Mouse (Mus musculus) heart, postnatal 4 days (tissue): ENCODE data around the gene Oas2. TPM values are rescaled to one million over a fixed set of nuclear protein-coding genes. Genes with fewer than 3 reads are reported as not detected.

Experiments
- DNase-seq: peaks from one replicate; pipeline ENCODE4 v3.0.0; 2021
- total RNA-seq, 2 experiments: library from RNA; stranded (reverse); gene quantifications; 2 replicates each; pipeline ENCODE4 v1.2.3; 2021

The Oas2 gene
- total RNA-seq, 2 experiments from 2014 or later: 0.24 TPM; not detected in 1

DNA sequence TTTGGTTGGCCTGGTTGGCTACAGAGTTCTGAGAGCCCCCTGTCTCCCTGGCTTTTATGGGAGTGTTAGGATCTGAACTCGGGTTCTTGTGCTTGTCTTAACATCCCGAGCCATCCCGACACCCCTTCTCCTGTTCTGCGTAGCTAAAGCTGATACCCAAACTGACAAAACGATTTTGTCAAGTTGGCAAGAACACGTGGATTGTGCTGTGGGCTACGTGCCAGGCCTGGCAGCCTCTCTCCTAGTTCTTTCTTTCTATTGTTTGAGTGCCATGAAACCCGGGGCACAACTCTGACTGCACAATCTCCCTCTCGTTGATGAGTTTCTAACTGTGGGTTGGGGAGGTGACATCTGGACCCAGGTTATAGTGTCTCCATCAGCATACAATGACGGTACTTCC, 20.3 kb downstream of the Oas2 start:
- DNase-seq: no peak

DNA sequence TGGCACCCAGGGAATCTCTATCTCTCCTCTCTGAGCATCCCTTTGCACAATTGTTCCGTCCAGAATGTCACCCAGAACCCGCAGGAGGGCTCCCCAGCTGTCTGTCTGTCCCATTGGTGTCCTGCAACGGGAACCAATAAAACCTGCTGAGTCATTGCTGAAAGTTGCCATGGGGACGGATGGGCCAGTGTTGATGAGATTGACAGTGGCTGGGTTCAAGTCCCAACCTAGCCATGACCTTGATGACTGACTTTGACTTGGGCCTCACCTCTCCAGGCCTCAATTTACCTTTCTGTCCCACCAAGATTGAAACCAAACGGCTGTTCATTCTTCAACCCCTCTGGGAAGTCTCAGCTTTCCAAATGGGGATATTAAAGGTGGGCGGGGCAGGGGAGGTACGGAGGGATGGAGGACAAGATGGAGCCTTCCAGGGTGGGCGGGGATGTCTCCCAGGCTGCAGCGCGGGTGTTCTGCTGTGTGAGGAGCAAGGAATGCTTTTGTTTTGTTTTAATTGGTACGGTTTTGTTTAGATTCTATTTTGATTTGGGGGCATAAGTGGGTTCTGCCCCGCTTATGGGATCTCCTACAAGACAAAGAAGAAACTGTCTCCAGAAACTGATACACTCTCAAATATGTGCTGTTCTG, 23.7 kb downstream of the Oas2 start:
- no peak for DNase-seq

DNA sequence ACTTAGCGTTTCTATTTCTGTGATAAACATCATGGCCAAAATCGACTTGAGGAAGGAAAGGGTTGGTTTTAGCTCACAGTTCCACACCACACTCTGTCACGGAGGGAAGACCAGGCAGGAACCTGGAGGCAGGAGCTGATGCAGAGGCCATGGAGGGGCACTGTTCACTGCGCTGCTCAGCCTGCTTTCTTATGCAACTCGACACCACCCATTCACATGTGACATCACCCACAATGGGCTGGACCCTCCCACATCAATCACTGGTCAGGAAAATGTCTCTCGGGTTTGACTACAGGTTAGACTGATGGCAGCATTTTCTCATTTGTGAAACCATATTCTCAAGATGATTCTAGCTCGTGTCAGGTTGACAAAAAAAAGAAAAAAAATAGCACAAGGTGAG, 28.6 kb downstream of the Oas2 start:
- no peak for DNase-seq

DNA sequence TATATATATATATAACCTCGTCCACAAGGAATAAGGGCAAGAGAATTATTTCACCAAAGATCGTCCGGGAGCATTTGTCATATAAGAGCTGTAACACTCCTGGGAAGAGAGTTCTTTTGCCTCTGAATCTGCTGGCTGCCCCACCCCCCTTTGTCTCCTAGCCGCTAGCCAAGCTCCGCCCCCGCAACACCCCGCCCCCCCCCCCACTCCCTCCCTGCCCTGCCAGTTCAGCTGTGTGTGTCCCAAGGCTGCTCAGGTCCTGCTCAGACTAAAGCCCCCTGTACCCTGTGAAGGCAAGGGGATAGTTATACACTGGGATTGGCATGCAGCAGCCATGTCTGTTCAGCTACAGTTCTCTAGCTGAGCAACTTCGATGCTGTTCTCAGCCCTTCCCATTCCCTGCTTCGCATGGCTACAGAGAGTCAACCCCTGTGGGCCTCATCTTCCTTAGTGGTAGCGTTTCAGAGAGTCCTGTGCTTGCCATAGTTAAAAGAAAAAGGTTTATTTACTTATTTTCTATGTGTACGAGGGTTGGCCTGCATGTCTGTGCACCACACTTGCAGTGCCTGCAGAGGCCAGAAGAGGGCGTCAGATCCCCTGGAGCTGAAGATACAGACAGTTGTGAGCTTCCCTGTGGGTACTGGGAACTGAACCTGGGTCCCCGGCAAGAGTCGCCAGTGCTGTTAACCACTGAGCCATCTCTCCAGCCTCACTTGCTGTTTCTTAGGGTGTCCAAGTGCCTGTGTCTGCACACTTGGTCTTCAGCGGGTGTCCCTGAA, 30.9 kb downstream of the Oas2 start:
- DNase-seq: no peak

DNA sequence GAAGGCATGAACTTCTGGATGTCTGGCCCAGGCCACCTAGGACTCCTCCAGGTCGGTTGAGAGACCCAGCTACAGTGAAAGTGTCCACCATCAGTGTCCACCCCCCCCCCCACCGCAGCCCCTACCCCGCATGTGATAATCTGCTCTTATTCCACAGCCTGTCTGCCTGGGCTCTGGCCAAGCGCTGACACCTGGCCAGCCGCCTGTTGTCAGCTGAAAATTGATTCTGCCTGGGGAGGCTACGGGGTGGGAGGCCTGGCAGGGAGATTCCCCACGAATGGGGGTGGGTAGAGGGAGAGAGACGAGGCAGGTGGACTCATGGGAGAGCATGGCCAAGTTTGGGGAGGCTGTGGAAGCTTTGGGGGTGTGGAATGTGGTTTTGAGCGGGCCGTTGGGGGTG, 32.5 kb downstream of the Oas2 start:
- no peak for DNase-seq

DNA sequence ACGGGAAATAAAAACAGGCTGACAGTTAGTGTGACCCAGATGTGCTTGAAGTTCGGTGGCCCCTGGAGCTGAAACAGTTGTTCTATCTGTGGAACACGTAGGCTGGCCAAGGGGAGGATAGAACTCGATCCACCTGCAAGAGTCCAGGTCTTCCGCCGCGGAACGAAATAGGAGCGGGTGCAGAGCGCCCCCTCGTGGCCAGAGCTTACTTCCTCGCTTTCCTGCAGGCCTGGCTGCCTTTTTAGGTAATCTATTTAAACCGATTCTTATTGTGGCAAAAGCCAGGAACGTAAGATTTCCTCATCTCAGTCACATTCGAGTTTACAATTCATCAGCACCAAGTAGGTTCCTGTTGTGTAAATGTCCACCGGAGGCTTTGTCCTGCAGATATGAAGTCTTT, 35.3 kb downstream of the Oas2 start:
- peak; percentile 77 for DNase-seq

DNA sequence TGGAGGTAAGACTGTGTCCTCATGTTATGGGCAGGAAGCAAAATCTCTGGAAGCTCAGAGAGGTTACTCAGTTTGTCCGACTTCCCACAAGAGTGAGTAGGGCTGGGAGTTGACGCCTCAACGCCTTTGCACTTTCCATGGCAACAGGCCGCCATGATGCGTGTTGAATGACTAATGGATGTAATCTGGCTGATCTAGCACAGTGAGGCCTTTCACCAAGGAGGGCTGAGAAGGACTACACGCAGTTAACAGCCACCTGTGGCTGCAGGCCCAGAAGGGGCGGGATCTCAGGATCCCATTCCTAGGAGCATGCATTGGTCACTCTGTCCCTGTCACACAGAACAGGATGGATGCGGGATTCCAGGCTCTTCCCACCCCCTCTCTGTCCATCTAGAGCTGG, 36.9 kb downstream of the Oas2 start:
- DNase-seq: no peak

DNA sequence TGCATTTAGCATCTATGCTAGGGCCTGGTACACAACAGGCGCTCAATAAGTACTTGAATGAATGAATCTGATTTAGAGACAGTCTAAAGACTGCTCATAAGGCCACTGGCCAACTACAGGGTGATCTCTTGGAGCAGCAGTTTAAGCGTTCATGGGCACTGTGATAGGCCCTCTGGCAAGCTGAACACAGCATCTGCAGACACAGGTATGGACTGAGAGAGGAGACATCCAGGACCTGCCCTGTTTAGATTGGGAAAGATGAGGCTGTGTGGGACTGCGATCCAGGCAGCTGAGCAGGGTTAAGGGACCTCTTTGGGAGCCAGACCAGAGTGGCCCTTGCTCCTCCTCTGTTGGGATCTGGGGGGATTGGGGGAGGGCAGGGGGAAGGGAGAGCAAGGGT, 37.8 kb downstream of the Oas2 start, which contains the start of gene Dtx1:
Gene Dtx1 (minus strand): TSS at position 101 of the 400 bp plus-strand sequence.
- DNase-seq: no peak

DNA sequence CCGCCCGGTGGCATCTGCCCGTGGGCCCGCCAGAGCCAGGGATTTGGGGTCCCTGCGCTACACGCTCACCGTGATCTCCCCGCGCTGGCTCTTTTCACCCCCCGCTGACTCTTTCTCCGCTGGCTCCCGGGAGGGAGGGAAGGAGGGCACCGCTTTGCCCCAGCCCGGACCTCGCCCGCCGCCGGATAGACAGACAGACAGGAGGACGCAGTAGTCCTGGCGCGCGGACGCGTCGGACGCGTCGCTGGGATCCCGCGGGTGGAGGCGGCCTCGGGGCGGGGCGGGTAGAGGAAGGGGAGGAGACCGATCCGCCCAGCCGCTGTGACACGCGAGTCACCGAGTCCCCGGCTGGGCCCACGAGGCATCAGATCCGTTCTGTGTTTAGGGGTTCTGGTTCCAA, 38.2 kb downstream of the Oas2 start:
- peak; percentile 29 for DNase-seq

DNA sequence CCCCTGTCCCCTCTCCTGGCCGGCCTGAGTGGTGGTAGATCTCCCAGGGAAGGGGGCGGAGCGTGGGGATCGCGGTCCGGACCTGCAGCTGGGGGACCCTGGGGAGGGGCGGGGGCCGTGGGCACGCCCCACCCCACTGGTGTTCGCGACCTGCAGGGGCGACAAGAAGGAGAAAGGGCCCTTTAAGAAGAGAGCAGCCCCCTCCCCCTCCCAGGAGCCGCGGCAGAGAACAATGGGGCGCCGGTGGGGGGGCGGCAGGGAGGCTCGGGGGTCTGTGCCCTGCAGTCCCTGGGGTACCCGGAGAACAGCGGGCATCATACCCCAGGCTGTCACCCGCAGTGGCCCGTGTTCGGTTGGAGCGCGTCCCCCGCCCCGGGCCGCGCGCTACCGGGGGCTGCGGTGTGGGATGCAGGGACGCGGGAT, 38.8 kb downstream of the Oas2 start:
- DNase-seq: no peak

DNA sequence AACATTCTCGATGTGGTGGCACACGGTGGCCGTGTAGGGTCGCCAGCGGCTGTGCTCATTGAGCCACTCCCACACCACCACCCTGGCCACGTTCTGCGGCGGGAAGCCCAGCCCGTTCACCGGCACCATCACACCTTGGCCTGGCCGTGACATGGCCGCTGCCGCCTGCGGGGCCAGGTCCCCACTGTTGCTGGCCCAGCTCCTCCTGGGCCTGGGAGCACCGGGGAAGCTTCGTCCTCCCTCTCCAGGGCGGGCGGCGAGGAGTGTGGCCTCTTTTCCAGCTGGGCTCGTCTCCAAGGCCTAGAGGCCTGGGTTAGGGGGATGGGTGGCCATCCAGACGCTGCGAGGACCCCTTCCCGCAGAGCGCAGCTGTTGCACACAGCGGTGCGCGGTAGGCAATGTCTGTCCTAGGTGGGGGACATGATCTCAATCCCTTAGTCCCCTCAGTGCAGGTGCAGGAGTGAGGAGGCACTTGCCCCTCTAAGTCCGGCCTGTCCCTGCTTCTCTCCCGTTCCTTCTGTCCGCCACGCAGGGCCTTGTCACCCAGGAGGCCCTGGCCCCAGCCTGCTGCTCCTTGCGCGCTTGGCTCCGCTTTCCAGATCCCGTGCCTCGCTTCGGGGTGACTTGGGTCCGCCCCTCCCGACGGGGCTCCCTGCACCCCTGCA, 39.4 kb downstream of the Oas2 start:
- DNase-seq: peak; percentile 36

DNA sequence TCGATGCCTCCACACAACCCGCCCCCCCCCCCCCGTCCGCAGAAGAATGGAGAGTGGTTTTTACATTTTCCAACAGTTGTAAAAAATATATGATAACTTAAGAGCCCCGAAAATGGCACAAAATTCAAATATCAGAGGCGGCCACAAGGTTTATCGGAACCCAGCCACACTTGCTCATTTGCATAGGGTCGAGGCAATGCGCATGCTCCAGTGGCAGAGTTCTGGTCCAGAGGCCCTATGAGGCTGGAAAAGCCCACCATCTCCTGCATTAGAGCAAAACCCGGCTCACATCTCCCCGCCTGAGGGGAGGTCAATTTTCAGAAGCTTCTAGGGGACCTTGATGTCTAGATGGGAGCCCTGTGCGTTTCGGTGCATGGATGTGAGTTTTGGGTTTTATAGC, 42.7 kb downstream of the Oas2 start:
- DNase-seq: no peak

DNA sequence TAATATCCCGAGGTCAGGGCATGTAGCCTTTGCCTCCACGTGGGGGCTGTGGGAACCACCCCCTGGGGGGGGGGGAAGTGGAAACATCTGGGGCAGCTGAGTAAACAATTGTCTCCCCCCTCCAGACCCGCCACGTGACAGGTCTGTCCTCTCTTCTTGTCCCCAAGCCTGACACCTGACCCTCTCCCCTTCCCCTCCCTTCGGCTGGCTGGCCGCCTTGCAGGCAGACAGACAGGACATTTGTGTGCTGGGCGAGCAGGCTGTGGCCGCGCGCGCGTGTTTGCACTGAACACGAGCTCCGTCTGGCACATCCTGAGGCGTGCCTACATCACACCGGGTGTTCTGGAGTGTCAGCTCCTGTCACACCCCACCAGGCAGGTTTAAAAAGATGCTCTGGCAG, 43.1 kb downstream of the Oas2 start:
- no peak for DNase-seq

DNA sequence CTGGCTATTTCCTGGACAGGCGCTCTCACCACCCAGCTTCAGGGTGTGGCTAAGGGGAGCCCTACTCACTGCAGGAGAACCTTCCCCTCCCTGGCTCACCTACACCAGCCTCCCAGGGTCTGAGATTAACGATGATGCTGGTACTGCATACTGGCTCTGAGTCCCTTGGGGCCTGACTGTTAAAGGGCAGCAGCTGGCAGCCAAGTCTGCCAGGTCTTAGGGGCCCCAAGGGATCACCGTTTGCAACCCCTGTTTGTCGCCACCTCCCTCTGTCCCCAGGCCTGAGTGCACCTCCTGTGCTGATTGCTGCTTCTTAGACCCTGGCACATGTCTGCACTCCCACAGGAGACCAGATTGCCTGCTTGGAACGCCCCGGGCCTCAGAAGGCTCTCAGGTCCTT, 45.2 kb downstream of the Oas2 start:
- DNase-seq: no peak

DNA sequence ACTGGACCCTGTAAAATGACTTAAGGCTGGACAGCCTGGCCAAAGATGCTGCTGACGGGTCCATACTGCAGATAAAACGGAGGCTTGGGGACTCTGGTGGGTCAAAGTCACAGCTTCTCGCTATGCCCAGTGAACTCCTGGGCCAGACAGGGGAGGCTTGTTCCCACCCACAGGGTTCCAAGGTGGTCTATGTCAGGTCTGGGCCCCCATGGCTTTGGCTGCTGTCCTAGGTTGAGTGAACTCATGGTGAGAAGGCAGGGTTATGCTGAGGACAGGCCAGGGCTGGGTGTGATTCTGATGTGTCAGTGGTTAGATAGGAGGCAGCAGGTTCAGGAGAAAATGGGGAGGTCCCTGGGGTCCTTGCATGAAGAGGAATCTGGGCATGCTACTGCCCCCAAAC, 46.0 kb downstream of the Oas2 start:
- no peak for DNase-seq

DNA sequence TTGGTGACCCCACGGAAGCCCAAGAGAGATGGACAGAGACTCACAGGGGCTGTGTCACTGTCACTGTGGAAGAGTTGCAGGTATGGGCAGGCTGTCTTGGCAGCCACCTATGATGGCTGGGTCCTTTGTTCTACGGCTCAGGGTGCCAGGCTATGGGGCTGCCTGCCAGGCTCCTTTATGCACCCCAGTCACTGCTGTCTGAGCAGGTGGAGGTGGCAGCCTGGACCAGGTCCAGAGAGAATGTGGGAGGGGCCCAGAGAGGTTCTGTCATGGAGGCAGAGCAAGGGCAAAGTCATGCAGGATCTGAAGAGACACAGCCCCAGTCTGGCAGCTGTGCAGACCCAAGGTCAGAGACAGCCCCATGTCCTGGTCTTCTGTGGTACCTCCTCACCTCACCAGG, 46.7 kb downstream of the Oas2 start:
- DNase-seq: no peak

DNA sequence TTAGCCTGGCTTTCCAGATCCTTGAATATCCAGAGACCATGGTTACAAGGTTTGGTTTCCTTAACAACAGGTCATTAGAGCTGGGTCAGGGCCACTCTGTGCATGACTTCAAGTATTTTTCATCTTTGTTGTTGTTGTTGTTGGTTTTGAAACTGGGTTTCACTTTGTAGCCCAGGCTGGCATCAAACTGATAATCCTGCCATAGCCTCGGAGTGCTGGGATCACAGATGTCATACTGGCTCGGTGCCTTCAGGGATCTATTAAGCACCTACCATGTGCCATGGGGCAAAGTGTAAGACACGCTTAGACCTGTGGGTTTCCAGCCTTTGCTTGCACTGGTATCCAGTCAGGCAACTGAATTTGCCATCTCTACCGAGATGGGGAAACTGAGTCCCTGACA, 47.2 kb downstream of the Oas2 start:
- no peak for DNase-seq

DNA sequence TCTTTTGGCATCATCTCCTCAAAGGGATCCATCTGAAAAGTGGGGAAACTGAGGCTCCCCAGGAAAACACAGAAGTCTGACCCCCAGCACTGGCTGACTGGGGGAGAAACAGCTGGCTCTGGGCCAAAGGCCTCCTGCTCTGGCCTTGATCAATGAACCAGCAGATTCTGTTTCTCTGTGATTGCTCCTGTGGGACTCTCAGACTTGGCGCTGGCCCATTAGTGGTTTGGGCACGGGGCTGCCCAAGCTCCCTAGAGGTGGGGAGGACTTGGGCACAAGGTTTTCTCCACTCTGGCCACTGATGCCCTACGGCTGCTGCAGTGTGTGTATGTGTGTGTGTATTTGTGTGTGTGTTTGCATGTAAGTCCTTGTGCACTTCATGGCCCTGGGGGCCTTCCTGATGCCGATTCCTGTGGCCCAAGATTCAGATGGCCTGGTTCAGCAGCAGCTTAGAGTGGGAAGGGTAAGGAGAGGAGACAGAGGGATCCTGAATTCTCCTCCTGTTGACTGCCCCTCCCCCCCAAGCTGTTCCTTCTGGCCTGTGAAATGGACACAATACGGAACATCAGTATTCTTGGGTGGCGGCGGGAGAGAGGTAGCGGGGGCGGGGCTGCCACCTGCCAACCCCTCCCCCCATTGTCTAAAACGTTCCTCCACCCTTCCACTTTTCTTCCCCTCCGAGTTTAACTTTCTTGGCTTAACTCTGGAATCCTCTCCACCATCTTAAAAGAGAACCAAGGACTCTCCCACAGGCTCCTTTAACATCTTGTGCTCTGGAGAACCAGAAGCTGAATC, 48.5 kb downstream of the Oas2 start:
- DNase-seq: no peak

DNA sequence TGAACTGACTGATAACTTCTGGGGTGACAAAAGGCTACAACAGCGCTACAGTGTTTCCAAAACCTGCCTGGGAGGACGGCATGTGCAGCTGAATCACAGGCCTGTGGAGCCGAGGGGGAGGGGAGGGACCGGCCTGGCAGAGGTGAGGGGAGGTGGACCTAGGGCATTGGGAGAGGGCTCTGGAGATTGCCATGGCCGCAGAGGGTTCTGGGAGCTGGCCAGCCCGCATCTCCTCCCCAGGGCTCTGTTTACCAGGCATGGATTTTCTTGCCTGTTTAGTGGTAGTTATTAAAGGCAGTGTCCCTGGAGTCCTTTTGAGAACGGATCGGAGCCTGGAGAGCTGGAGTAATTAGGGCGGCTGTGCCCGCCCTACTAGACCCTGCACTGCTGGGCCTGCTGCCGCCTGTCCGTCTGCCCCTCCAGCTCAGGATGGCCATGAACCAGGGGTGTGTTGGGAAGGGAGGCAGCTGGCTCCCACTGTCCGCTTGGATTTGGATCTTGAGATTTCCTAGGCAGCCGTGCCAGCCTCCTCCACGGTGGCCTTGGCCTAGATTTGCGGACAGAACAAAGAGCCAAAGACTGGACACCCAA, 50.8 kb downstream of the Oas2 start:
- DNase-seq: no peak

DNA sequence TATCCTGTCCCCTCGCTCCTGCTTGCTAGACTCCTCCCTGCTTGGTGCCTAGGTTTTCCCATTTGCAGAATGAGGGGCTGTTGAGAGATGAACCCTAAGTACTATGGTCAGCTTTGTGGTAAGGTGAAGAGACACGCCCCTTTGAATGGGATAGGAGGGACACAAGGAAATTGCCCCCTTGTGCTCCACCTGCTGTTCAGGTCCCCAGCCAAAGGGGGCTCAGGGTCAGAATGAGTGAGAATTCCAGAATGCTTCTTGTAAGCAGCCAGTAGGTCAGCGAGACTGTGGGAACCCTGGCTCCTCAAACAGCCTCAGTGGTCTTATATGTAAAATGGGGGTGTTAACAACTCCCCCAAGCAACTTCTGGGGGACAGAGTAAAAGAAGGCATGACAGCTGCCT, 51.5 kb downstream of the Oas2 start:
- no peak for DNase-seq

DNA sequence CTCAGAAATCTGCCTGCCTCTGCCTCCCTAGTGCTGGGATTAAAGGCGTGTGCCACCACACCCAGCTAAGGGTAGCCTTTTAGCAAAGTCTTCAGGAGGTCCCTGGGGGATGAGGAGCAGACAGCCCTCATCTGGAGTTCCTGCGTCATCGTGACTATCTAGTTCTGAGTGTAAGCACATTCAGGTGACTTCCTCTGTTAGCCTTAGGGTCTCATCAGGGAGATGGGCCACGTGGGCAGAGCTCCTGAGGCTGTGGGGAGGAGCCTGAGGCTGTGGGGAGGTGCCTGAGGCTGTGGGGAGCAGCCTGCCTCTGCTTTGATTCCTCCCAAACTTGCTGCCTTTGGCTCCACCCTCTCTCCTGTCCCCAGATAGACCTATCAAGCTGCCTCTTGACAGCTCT, 52.8 kb downstream of the Oas2 start:
- DNase-seq: no peak

DNA sequence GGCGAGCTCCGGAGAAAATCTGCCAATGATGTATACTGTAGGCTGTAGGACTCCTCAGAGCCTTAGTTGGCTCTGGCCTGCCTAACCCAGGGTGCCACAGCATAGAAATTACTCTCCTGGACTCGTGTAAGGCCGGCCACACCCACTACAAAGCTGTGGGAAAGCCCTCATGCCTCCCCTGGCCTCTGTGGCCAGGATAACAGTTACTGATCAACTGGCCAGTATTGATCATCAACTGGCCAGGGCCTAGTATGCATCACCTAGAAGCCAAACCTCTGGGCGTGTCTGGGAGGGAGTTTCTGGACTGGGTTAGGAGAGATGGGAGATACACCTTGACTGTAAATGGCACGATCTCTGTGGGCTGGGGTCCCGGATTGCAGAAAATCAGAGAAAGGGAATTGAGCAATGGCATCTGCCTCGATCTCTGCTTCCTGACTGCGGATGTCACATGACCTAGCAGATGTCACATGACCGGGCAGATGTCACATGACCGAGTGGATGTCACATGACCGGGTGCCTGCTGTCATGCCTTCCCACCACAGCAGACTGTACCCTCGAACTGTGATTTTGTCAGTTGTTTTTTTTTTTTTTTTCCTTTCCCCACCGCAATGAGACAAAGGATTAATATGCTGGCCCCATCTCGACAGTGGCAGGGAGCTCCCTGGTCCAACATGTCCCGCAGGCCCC, 53.5 kb downstream of the Oas2 start:
- no peak for DNase-seq
